Mouse (Mus musculus): Measurements from ENCODE around the gene Fndc3b.

Fndc3b gene

GRCm38 (mm10) chr3:27709096-27709905, 1.8 kb downstream of the Fndc3b start:
- DNase-seq (ENCODE audit: low read depth, low spot score) = no peak

- DNase-seq (ENCODE audit: low read depth, low spot score) = no peak
Observed at GRCm38 (mm10) chr3:27708581-27708980, 2.5 kb downstream of the Fndc3b start.

- DNase-seq (ENCODE audit: low read depth, low spot score) = no peak
Observed at GRCm38 (mm10) chr3:27705761-27706160, 5.3 kb downstream of the Fndc3b start.

- DNase-seq (ENCODE audit: low read depth, low spot score) = no peak
Observed at GRCm38 (mm10) chr3:27705056-27705455, 6.1 kb downstream of the Fndc3b start.

GRCm38 (mm10) chr3:27704641-27705040, 6.5 kb downstream of the Fndc3b start:
- no peak for DNase-seq (ENCODE audit: low read depth, low spot score)

GRCm38 (mm10) chr3:27703531-27703930, 7.6 kb downstream of the Fndc3b start:
- no peak for DNase-seq (ENCODE audit: low read depth, low spot score)

- DNase-seq (ENCODE audit: low read depth, low spot score) = no peak
Observed at GRCm38 (mm10) chr3:27703081-27703480, 8.0 kb downstream of the Fndc3b start.

GRCm38 (mm10) chr3:27698671-27699070, 12.4 kb downstream of the Fndc3b start:
- DNase-seq (ENCODE audit: low read depth, low spot score) = no peak

GRCm38 (mm10) chr3:27696449-27696797, 14.7 kb downstream of the Fndc3b start:
- DNase-seq (ENCODE audit: low read depth, low spot score) = no peak

GRCm38 (mm10) chr3:27695612-27696448, 15.3 kb downstream of the Fndc3b start:
- no peak for DNase-seq (ENCODE audit: low read depth, low spot score)

- no peak for DNase-seq (ENCODE audit: low read depth, low spot score)
Observed at GRCm38 (mm10) chr3:27694586-27694985, 16.5 kb downstream of the Fndc3b start.

GRCm38 (mm10) chr3:27694111-27694510, 17.0 kb downstream of the Fndc3b start:
- no peak for DNase-seq (ENCODE audit: low read depth, low spot score)

GRCm38 (mm10) chr3:27691486-27692160, 19.5 kb downstream of the Fndc3b start:
- no peak for DNase-seq (ENCODE audit: low read depth, low spot score)

GRCm38 (mm10) chr3:27690030-27690429, 21.1 kb downstream of the Fndc3b start:
- no peak for DNase-seq (ENCODE audit: low read depth, low spot score)

- DNase-seq (ENCODE audit: low read depth, low spot score) = no peak
Observed at GRCm38 (mm10) chr3:27689149-27689865, 21.8 kb downstream of the Fndc3b start.

- no peak for DNase-seq (ENCODE audit: low read depth, low spot score)
Observed at GRCm38 (mm10) chr3:27686732-27687491, 24.2 kb downstream of the Fndc3b start.

GRCm38 (mm10) chr3:27685650-27686208, 25.4 kb downstream of the Fndc3b start:
- no peak for DNase-seq (ENCODE audit: low read depth, low spot score)

GRCm38 (mm10) chr3:27685134-27685533, 26.0 kb downstream of the Fndc3b start:
- DNase-seq (ENCODE audit: low read depth, low spot score) = no peak

GRCm38 (mm10) chr3:27683374-27683773, 27.7 kb downstream of the Fndc3b start:
- DNase-seq (ENCODE audit: low read depth, low spot score) = no peak

GRCm38 (mm10) chr3:27677574-27677973, 33.5 kb downstream of the Fndc3b start:
- DNase-seq (ENCODE audit: low read depth, low spot score) = no peak

All from retina, postnatal 7 days (tissue).